Mouse (Mus musculus) midbrain, embryonic 13.5 days (tissue): Measurements from ENCODE around the gene Zmynd19. TPM values are rescaled to one million over a fixed set of nuclear protein-coding genes. Genes with fewer than 3 reads are reported as not detected.
"Not testable (repeated sequence)": the region's sequence is repeated elsewhere in the genome, so short reads cannot be mapped to it uniquely, and the experiment has no call there.

ENCODE experiments used
- ATAC-seq: fragments of 200-750 bp; cut with Nextera tagmentation; 2 replicates; pipeline ENCODE4 v1.8.0; 2017; ENCODE audit warnings: mild to moderate bottlenecking, moderate TSS enrichment, moderate library complexity
- H3K27ac ChIP-seq: fragments of 300-500 bp; sonication (generic); 2 replicates; pipeline ENCODE4 v1.5.1; 2015; ENCODE audit warnings: inconsistent platforms, mild to moderate bottlenecking, moderate library complexity
- H3K27me3 ChIP-seq: fragments of 300-500 bp; sonication (generic); 2 replicates; pipeline ENCODE4 v1.6.1; 2015; ENCODE audit warnings: mild to moderate bottlenecking, inconsistent platforms
- H3K36me3 ChIP-seq: fragments of 300-500 bp; sonication (generic); 2 replicates; pipeline ENCODE4 v1.6.1; 2015; ENCODE audit warnings: mild to moderate bottlenecking, inconsistent platforms
- H3K4me1 ChIP-seq: fragments of 300-500 bp; sonication (generic); replicated peaks from 2 replicates; pipeline ENCODE4 v1.6.1; 2015; ENCODE audit warnings: inconsistent platforms
- H3K4me2 ChIP-seq: fragments of 300-500 bp; sonication (generic); replicated peaks from 2 replicates; pipeline ENCODE4 v1.6.1; 2015; ENCODE audit warnings: moderate library complexity, mild to moderate bottlenecking, inconsistent platforms
- H3K4me3 ChIP-seq: fragments of 300-500 bp; sonication (generic); replicated peaks from 2 replicates; pipeline ENCODE4 v1.5.1; 2015; ENCODE audit warnings: mild to moderate bottlenecking, inconsistent platforms
- H3K9ac ChIP-seq: fragments of 300-500 bp; sonication (generic); replicated peaks from 2 replicates; pipeline ENCODE4 v1.6.1; 2015; ENCODE audit warnings: mild to moderate bottlenecking, inconsistent platforms
- H3K9me3 ChIP-seq: fragments of 300-500 bp; sonication (generic); 2 replicates; pipeline ENCODE4 v1.6.1; 2016; ENCODE audit warnings: mild to moderate bottlenecking, inconsistent platforms
- WGBS: fragments of 180-500 bp; shearing (Covaris S2); methylation state at CpG from one replicate; pipeline ENCODE4 v1.1.7; 2015; 5-methylcytosine and 5-hydroxymethylcytosine counted together
- polyA plus RNA-seq: library from polyadenylated mRNA; unstranded; fragments of >200 nt; fragmentation: Nextera tagmentation; extraction: Ambion mirVana; gene quantifications from 2 replicates; pipeline ENCODE4 v1.2.1, GENCODE M21; 2015

Gene Zmynd19
- polyA plus RNA-seq, 1 experiment from 2014 or later: 20.4 TPM

- Histone ChIP-seq H3K4me1 (no peaks in the 10 kb centered on the region), H3K36me3 (peaks cover 5% of the 10 kb centered on the region; the same call in 1 of the 2 replicates), H3K9ac (no peak overlapping the region), H3K27ac (no peak overlapping the region), H3K27me3 (no peaks in the 10 kb centered on the region), H3K4me3 (no peak overlapping the region), H3K4me2 (no peak overlapping the region), H3K9me3 (no peaks in the 10 kb centered on the region)
- 66% methylated on average over 2 of the region's 2 CpGs for whole genome bisulfite sequencing
- ATAC-seq: no peak
Observed at GRCm38 (mm10) chr2:24923561-24923960, 26.0 kb upstream of the Zmynd19 start.

GRCm38 (mm10) chr2:24925284-24925683 is 24.3 kb upstream of the Zmynd19 start:
- no peak for ATAC-seq
- Histone ChIP-seq H3K27ac (no peak overlapping the region), H3K9me3 (no peaks in the 10 kb centered on the region), H3K4me3 (no peak overlapping the region), H3K9ac (no peak overlapping the region), H3K4me1 (no peaks in the 10 kb centered on the region), H3K36me3 (peaks cover 5% of the 10 kb centered on the region; the same call in 1 of the 2 replicates), H3K27me3 (no peaks in the 10 kb centered on the region), H3K4me2 (no peak overlapping the region)
- 85% methylated on average over 8 of the region's 8 CpGs for WGBS

DNA sequence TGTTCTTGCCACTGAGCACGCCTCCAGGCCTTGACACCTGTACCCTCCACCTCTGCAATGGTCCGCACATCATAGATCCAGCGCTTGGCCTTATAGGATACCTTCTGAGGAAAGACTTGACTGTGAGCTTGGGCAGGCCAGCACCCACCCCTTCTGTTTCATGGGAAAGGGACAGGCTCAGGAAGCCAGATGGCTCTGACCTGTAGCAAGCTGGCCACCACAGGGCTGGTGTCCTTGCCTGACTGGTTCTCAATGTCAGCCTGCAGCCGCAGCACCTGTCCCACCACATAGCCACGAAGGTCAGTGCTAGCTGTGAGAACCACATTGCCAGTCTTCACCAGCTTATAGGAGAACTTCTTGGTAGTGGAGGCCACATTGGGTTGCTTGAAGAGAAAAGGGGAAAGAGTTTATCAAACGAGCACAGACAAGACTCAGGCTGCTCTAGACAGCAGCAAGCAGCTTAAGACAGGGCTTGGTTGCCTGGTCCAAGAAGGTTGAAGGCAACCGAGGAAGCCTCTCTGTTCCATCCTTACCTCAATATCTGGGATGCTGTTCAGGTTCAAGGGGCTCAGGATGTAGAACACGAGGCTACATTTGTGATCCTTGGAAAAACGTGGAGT is 23.1 kb upstream of the Zmynd19 start:
- Histone ChIP-seq H3K9me3 (no peaks in the 10 kb centered on the region), H3K36me3 (peaks cover 5% of the 10 kb centered on the region; the same call in 1 of the 2 replicates), H3K4me2 (no peak overlapping the region), H3K9ac (no peak overlapping the region), H3K27ac (no peak overlapping the region), H3K4me3 (no peak overlapping the region), H3K27me3 (no peaks in the 10 kb centered on the region), H3K4me1 (no peaks in the 10 kb centered on the region)
- 85% methylated on average over 9 of the region's 9 CpGs for WGBS
- no peak; the same call in 1 of the 2 replicates for ATAC-seq

DNA sequence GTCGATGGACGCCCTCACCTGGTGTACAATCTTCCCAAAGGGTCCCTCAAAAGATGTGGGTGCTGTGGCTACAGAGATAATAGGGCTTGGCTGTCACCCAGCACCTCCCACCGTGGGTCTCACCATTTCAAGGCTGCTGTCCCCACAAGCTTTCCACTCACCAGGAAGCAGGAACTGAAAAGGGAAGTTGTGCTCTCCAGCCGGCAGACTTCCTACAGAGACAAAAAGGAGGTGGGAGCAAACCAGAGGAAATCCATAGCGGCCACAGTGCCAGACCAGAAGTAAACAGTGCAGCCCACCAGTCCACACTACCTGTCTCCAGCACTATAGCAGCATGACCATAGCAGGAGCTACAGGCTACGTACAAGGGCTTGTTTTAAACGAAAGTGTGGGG is 22.6 kb upstream of the Zmynd19 start:
- Histone ChIP-seq H3K4me3 (no peak overlapping the region), H3K9me3 (no peaks in the 10 kb centered on the region), H3K27me3 (no peaks in the 10 kb centered on the region), H3K36me3 (peaks cover 5% of the 10 kb centered on the region; the same call in 1 of the 2 replicates), H3K4me2 (no peak overlapping the region), H3K4me1 (no peaks in the 10 kb centered on the region), H3K27ac (no peak overlapping the region), H3K9ac (no peak overlapping the region)
- WGBS: 80% methylated on average over 7 of the region's 7 CpGs
- no peak for ATAC-seq

DNA sequence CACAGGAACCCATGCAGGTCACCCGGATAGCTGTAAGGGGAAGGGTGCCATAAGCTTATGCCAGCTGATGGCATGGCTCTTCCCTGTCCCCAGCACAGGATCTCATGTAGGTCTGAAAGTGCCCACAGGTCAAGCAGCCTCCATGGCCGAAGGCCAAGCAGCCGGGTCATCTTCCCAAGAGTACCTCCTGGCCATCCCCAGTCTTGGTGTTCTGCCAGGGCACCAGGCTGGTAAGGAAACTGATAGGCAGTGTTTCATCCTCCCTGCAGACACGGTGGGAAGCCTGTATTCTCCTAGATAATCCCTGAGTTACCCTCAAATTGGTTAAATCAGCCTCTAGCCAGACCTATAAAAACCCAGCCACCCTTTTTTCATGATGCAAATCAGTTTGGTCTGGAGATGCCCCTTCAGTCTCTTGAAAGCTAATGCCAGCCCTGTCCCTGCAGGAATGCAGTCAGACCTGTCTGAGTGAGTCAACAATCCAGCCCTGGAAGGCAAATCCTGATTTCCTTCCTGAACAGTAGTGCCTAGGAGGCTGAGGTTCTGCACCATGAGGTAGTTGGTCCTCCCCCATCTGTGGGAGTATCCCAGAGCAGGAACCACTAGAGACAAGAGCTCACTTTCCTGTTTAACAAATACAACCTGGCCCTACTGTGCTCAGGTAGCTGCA is 21.6 kb upstream of the Zmynd19 start:
- no peaks in the 10 kb centered on the region for H3K4me1 ChIP-seq
- no peak overlapping the region for H3K4me3 ChIP-seq
- H3K36me3 ChIP-seq: peaks cover 5% of the 10 kb centered on the region; the same call in 1 of the 2 replicates
- no peaks in the 10 kb centered on the region for H3K9me3 ChIP-seq
- ATAC-seq: no peak
- no peak overlapping the region for H3K9ac ChIP-seq
- H3K27ac ChIP-seq: no peak overlapping the region
- no peaks in the 10 kb centered on the region for H3K27me3 ChIP-seq
- WGBS: 69% methylated on average over 4 of the region's 4 CpGs
- H3K4me2 ChIP-seq: no peak overlapping the region

- no peak for ATAC-seq
- no peak overlapping the region for H3K27ac ChIP-seq
- 61% methylated on average over 2 of the region's 2 CpGs for WGBS
Observed at GRCm38 (mm10) chr2:24929119-24929518, 20.5 kb upstream of the Zmynd19 start.

DNA sequence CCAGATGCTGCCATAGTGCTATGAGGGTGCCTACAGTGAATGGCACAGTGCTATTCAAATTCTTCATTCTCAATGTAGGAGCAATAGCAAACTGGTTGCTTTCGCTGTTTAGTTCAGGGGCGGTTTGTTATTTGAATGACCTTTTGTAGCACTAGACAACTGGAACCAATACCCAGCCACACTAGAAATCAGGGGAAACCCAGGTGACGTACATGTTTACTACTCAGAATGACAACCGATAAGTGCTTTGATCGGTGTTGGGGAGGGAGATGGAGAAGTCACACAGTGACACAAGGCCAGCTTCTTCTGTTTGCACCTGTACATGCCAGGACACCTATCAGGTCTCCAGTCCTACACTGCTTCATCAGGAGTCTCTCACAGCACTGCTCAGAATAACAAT is 20.0 kb upstream of the Zmynd19 start:
- ATAC-seq: no peak
- H3K4me2 ChIP-seq: no peak overlapping the region
- no peak overlapping the region; the same call in 1 of the 2 replicates for H3K9ac ChIP-seq
- 91% methylated on average over 5 of the region's 5 CpGs for WGBS
- peaks cover 9% of the 10 kb centered on the region for H3K4me1 ChIP-seq
- peaks cover 13% of the 10 kb centered on the region for H3K27me3 ChIP-seq
- no peak overlapping the region for H3K4me3 ChIP-seq
- H3K27ac ChIP-seq: no peak overlapping the region
- no peaks in the 10 kb centered on the region for H3K9me3 ChIP-seq
- peaks cover 5% of the 10 kb centered on the region; the same call in 1 of the 2 replicates for H3K36me3 ChIP-seq

More at GRCm38 (mm10) chr2:24929119-24929518, 20.5 kb upstream of the Zmynd19 start:
- no peak overlapping the region for H3K4me3 ChIP-seq
- H3K9me3 ChIP-seq: no peaks in the 10 kb centered on the region
- H3K27me3 ChIP-seq: peaks cover 8% of the 10 kb centered on the region
- H3K4me1 ChIP-seq: peaks cover 4% of the 10 kb centered on the region; the same call in 1 of the 2 replicates
- no peak overlapping the region for H3K4me2 ChIP-seq
- peaks cover 5% of the 10 kb centered on the region; the same call in 1 of the 2 replicates for H3K36me3 ChIP-seq
- H3K9ac ChIP-seq: no peak overlapping the region

DNA sequence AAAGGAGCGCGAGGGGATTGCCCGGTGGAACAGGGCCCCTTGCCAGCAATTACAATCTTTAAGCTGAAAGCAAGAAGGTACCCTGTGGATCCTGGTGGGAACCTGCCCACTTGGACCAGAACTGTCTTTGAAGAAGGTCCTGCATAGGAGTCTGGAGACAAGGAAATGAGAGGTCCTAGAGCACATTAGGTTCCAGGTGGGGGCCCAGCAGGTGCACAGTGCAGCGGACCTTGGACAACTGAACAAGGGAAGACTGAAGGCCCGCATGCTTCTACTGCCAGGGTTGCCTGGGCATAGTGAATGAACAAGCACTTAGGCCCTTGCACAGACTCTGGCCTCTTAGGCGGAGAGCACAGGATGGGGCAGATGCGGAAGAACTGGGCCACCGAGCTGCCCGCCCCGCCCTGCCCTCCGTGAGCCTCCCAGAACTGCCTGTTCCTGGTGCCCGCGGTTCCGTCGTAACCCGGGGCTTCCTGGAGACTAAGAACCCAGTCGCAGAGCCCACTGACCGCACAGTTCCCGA is 15.1 kb upstream of the Zmynd19 start:
- WGBS: 5% methylated on average over 19 of the region's 19 CpGs
- Histone ChIP-seq H3K27me3 (peaks cover 24% of the 10 kb centered on the region), H3K4me3 (peak overlapping the region; percentile 61), H3K36me3 (no peaks in the 10 kb centered on the region), H3K4me1 (peaks cover 19% of the 10 kb centered on the region), H3K9me3 (no peaks in the 10 kb centered on the region), H3K27ac (no peak overlapping the region), H3K9ac (peak overlapping the region; percentile 74), H3K4me2 (peak overlapping the region; percentile 85)
- no peak; the same call in 1 of the 2 replicates for ATAC-seq

GRCm38 (mm10) chr2:24935057-24935796 is 14.4 kb upstream of the Zmynd19 start, which contains the start of gene Arrdc1:
Gene Arrdc1, minus strand, starts transcription at chr2:24935252.
- H3K27me3 ChIP-seq: peaks cover 24% of the 10 kb centered on the region
- peak within 1 kb of the TSS; percentile 61 for H3K4me3 ChIP-seq
- H3K4me1 ChIP-seq: peaks cover 19% of the 10 kb centered on the region
- H3K9me3 ChIP-seq: no peaks in the 10 kb centered on the region
- no peaks in the 10 kb centered on the region for H3K36me3 ChIP-seq
- no peak within 1 kb of the TSS for H3K27ac ChIP-seq
- H3K4me2 ChIP-seq: peak within 1 kb of the TSS; percentile 85
- peak; percentile 95 for ATAC-seq
- H3K9ac ChIP-seq: peak within 1 kb of the TSS; percentile 74
- WGBS: under 1% methylated on average over 47 of the region's 49 CpGs

GRCm38 (mm10) chr2:24942092-24942491 is 7.5 kb upstream of the Zmynd19 start:
- no peaks in the 10 kb centered on the region for H3K4me1 ChIP-seq
- no peaks in the 10 kb centered on the region for H3K9me3 ChIP-seq
- H3K4me3 ChIP-seq: no peak overlapping the region
- no peaks in the 10 kb centered on the region for H3K36me3 ChIP-seq
- WGBS: 83% methylated on average over 4 of the region's 4 CpGs
- H3K27ac ChIP-seq: no peak overlapping the region
- no peak overlapping the region for H3K9ac ChIP-seq
- no peak overlapping the region for H3K4me2 ChIP-seq
- H3K27me3 ChIP-seq: peaks cover 9% of the 10 kb centered on the region; the same call in 1 of the 2 replicates
- no peak for ATAC-seq

- H3K4me1 ChIP-seq, H3K36me3 ChIP-seq, H3K27me3 ChIP-seq, ATAC-seq, H3K4me3 ChIP-seq, H3K9ac ChIP-seq, H3K9me3 ChIP-seq, H3K27ac ChIP-seq, H3K4me2 ChIP-seq: not testable (repeated sequence)
- 48% methylated on average over 2 of the region's 2 CpGs for WGBS
Observed at GRCm38 (mm10) chr2:24944304-24944703, 5.3 kb upstream of the Zmynd19 start.

GRCm38 (mm10) chr2:24950189-24950535 is 570 bp downstream of the Zmynd19 start:
- under 1% methylated on average over 31 of the region's 31 CpGs for WGBS
- peaks cover 3% of the 10 kb centered on the region; the same call in 1 of the 2 replicates for H3K27me3 ChIP-seq
- peak overlapping the region; percentile 84 for H3K4me3 ChIP-seq
- H3K9me3 ChIP-seq: no peaks in the 10 kb centered on the region
- H3K9ac ChIP-seq: peak overlapping the region; percentile 97
- H3K4me2 ChIP-seq: peak overlapping the region; percentile 95
- ATAC-seq: peak; percentile 9; the same call in 1 of the 2 replicates
- peaks cover 35% of the 10 kb centered on the region for H3K36me3 ChIP-seq
- H3K4me1 ChIP-seq: peaks cover 20% of the 10 kb centered on the region
- H3K27ac ChIP-seq: peak overlapping the region; percentile 72
